Mouse (Mus musculus): ENCODE measurements around the gene Hjurp. TPM values are rescaled to one million over a fixed set of nuclear protein-coding genes. Genes with fewer than 3 reads are reported as not detected.

Gene Hjurp
- total RNA-seq (2021) = 100 to 1,000 TPM; 124 to 130 TPM
- long read RNA-seq, experiment 1, full-length matches to known transcripts = 5 of 18 reads
- long read RNA-seq, experiment 1, partial matches to known transcripts = 2 of 18 reads
- long read RNA-seq, experiment 1, other reads (novel, unspliced or antisense) = 11 of 18 reads
- long read RNA-seq, experiment 2, full-length matches to known transcripts = 27 of 56 reads
- long read RNA-seq, experiment 2, partial matches to known transcripts = 6 of 56 reads
- long read RNA-seq, experiment 2, other reads (novel, unspliced or antisense) = 23 of 56 reads

- peak; percentile 100 for DNase-seq (ENCODE audit: low spot score in 2 of 2)
Observed at GRCm38 (mm10) chr1:88277098-88277817, at the start of gene Hjurp, which contains the start of gene Trpm8. TSS of gene Hjurp (minus strand) at chr1:88277633. TSS of gene Trpm8 (plus strand) at chr1:88277661.

GRCm38 (mm10) chr1:88323101-88323500 lies 45.7 kb upstream of the Hjurp start:
- no peak for DNase-seq (ENCODE audit: low spot score in 2 of 2)

GRCm38 (mm10) chr1:88322146-88322545 lies 44.7 kb upstream of the Hjurp start:
- no peak for DNase-seq (ENCODE audit: low spot score in 2 of 2)

- DNase-seq (ENCODE audit: low spot score in 2 of 2) = no peak
Observed at GRCm38 (mm10) chr1:88320821-88321395, 43.5 kb upstream of the Hjurp start.

- DNase-seq (ENCODE audit: low spot score in 2 of 2) = no peak
Observed at GRCm38 (mm10) chr1:88318531-88319060, 41.2 kb upstream of the Hjurp start.

- DNase-seq (ENCODE audit: low spot score in 2 of 2) = no peak
Observed at GRCm38 (mm10) chr1:88317279-88317678, 39.8 kb upstream of the Hjurp start.

GRCm38 (mm10) chr1:88310349-88310748 lies 32.9 kb upstream of the Hjurp start:
- DNase-seq (ENCODE audit: low spot score in 2 of 2) = no peak

GRCm38 (mm10) chr1:88309905-88310304 lies 32.5 kb upstream of the Hjurp start:
- DNase-seq (ENCODE audit: low spot score in 2 of 2) = no peak

- DNase-seq (ENCODE audit: low spot score in 2 of 2) = no peak
Observed at GRCm38 (mm10) chr1:88309020-88309419, 31.6 kb upstream of the Hjurp start.

GRCm38 (mm10) chr1:88307180-88307579 lies 29.7 kb upstream of the Hjurp start:
- no peak for DNase-seq (ENCODE audit: low spot score in 2 of 2)

- no peak for DNase-seq (ENCODE audit: low spot score in 2 of 2)
Observed at GRCm38 (mm10) chr1:88306543-88306942, 29.1 kb upstream of the Hjurp start.

- DNase-seq (ENCODE audit: low spot score in 2 of 2) = no peak
Observed at GRCm38 (mm10) chr1:88305018-88305795, 27.8 kb upstream of the Hjurp start.

GRCm38 (mm10) chr1:88304261-88304985 lies 27.0 kb upstream of the Hjurp start:
- DNase-seq (ENCODE audit: low spot score in 2 of 2) = no peak

GRCm38 (mm10) chr1:88303762-88304161 lies 26.3 kb upstream of the Hjurp start:
- no peak for DNase-seq (ENCODE audit: low spot score in 2 of 2)

GRCm38 (mm10) chr1:88302057-88302740 lies 24.8 kb upstream of the Hjurp start:
- no peak for DNase-seq (ENCODE audit: low spot score in 2 of 2)

- DNase-seq (ENCODE audit: low spot score in 2 of 2) = no peak
Observed at GRCm38 (mm10) chr1:88301121-88302014, 23.9 kb upstream of the Hjurp start.

GRCm38 (mm10) chr1:88300301-88301050 lies 23.0 kb upstream of the Hjurp start:
- no peak for DNase-seq (ENCODE audit: low spot score in 2 of 2)

- DNase-seq (ENCODE audit: low spot score in 2 of 2) = no peak
Observed at GRCm38 (mm10) chr1:88299529-88299945, 22.1 kb upstream of the Hjurp start.

Data from adrenal gland, postnatal 4 days (tissue).